Mouse (Mus musculus) liver, postnatal 0 days (tissue): ENCODE measurements at regions not wholly inside any gene's neighbourhood (a gene's known extent, or its start where the extent isn't known, plus 50 kb on each side); places are given as distances from the start of the nearest gene placed in this dataset.

Experiments
- ATAC-seq: fragments of 200-750 bp; cut with Nextera tagmentation; 2 replicates; pipeline ENCODE4 v1.8.0; 2017; ENCODE audit warnings: mild to moderate bottlenecking, moderate library complexity
- DNase-seq: peaks from one replicate; pipeline ENCODE4 v3.0.0-alpha.2; 2016
- H3K27ac ChIP-seq: fragments of 300-500 bp; sonication (generic); 2 replicates; pipeline ENCODE4 v1.5.1; 2014; ENCODE audit warnings: antibody characterized with exemption, moderate library complexity, mild to moderate bottlenecking, low read depth
- H3K27me3 ChIP-seq: fragments of 300-500 bp; sonication (generic); 2 replicates; pipeline ENCODE4 v1.6.1; 2014; ENCODE audit warnings: low read length, control low read depth, mixed read lengths; ENCODE audit not compliant: insufficient read depth
- H3K36me3 ChIP-seq: fragments of 300-500 bp; sonication (generic); replicated peaks from 2 replicates; pipeline ENCODE4 v1.6.1; 2014; ENCODE audit warnings: mild to moderate bottlenecking, control low read depth, low read length, moderate library complexity, mixed read lengths; ENCODE audit not compliant: insufficient read depth
- H3K4me1 ChIP-seq: fragments of 300-500 bp; sonication (generic); 2 replicates; pipeline ENCODE4 v1.6.1; 2014; ENCODE audit warnings: antibody characterized with exemption, mild to moderate bottlenecking, control low read depth; ENCODE audit not compliant: insufficient read depth
- H3K4me2 ChIP-seq: fragments of 300-500 bp; sonication (generic); 2 replicates; pipeline ENCODE4 v1.6.1; 2014; ENCODE audit warnings: low read depth, mild to moderate bottlenecking, low read length, moderate library complexity, mixed read lengths
- H3K4me3 ChIP-seq: fragments of 300-500 bp; sonication (generic); 2 replicates; pipeline ENCODE4 v1.5.1; 2014; ENCODE audit warnings: low read depth, low read length
- H3K9ac ChIP-seq: fragments of 300-500 bp; sonication (generic); replicated peaks from 2 replicates; pipeline ENCODE4 v1.6.1; 2014; ENCODE audit warnings: mild to moderate bottlenecking, moderate library complexity
- H3K9me3 ChIP-seq: fragments of 300-500 bp; sonication (generic); 2 replicates; pipeline ENCODE4 v1.6.1; 2016; ENCODE audit warnings: mild to moderate bottlenecking, control low read depth, low read length, mixed read lengths
- CTCF ChIP-seq: sonication (generic); IDR thresholded peaks from 2 replicates; pipeline ENCODE4 v1.5.1; 2016; ENCODE audit warnings: antibody characterized with exemption, low read depth
- EP300 ChIP-seq: IDR thresholded peaks from 2 replicates; pipeline ENCODE4 v1.6.1; 2016; ENCODE audit warnings: antibody characterized with exemption, low read depth, mild to moderate bottlenecking
- WGBS: fragments of 180-500 bp; shearing (Covaris S2); extraction: QIAGEN DNeasy Blood & Tissue Kit; methylation state at CpG from one replicate; pipeline ENCODE4 v1.1.7; 2014; ENCODE audit not compliant: insufficient replicate concordance; 5-methylcytosine and 5-hydroxymethylcytosine counted together

GRCm38 (mm10) chr3:151003524-151003923 is 434.2 kb upstream of the Adgrl4 start:
- no peak overlapping the region for H3K4me2 ChIP-seq
- WGBS = 76% methylated on average over 3 of the region's 3 CpGs
- no peaks in the 10 kb centered on the region for H3K9me3 ChIP-seq
- no peak overlapping the region for H3K4me3 ChIP-seq
- DNase-seq (no peak), ATAC-seq (no peak)
- H3K4me1 ChIP-seq = no peaks in the 10 kb centered on the region
- TF ChIP-seq CTCF (no peak), EP300 (no peak)
- no peak overlapping the region for H3K9ac ChIP-seq
- no peaks in the 10 kb centered on the region for H3K36me3 ChIP-seq
- H3K27ac ChIP-seq = no peak overlapping the region
- no peaks in the 10 kb centered on the region for H3K27me3 ChIP-seq

- TF ChIP-seq CTCF (no peak), EP300 (no peak)
- no peak overlapping the region for H3K4me2 ChIP-seq
These were observed 433.7 kb upstream of the Adgrl4 start for GRCm38 (mm10) chr3:151003990-151004389.

DNA sequence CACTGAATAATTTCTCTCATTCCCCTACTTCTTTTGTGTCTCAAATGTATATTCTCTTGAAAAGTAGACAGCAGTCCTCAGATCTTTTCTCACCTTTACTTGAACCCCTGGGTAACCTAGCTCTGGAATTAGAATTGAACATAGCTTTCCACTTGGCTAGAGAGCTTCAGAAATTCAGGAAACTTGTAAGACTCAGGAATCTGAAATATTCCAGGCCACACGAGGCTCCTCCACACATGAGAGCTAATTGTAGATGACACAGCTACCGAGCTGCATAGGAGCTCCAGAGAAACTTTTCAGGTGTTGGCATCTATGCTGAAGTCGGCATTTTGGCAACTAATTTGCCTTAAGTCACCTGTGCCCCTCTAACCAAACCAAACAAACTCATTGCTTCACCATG is 417.7 kb upstream of the Adgrl4 start:
- TF ChIP-seq EP300 (no peak), CTCF (no peak)

More at GRCm38 (mm10) chr3:151003990-151004389, 433.7 kb upstream of the Adgrl4 start:
- Histone ChIP-seq H3K36me3 (no peaks in the 10 kb centered on the region), H3K4me1 (no peaks in the 10 kb centered on the region), H3K4me3 (no peak overlapping the region), H3K9me3 (no peaks in the 10 kb centered on the region), H3K27me3 (no peaks in the 10 kb centered on the region), H3K9ac (no peak overlapping the region), H3K27ac (no peak overlapping the region)
- ATAC-seq (no peak), DNase-seq (no peak)
- 72% methylated on average over 6 of the region's 6 CpGs for WGBS

DNA sequence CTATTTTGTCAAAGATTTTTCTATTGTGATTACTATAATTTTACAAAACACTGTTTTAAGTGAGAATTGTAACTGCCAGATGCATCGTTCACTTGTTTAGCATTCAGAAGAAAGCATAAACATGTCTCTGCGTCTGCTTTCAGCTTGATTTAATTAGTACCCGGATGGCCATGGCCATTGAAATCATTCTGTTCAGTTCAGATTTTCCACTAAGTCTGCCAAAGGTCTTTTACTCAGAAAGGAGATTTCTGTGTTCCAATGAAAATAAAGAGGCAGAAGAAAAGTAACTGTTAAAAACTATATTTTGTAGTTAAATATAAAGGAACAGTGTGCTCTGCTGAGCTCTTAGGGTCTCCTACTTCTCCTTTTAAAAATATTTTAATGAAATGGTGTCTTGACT is 380.2 kb upstream of the Adgrl4 start:
- Histone ChIP-seq H3K27ac (no peak overlapping the region), H3K9ac (no peak overlapping the region), H3K27me3 (no peaks in the 10 kb centered on the region), H3K36me3 (no peaks in the 10 kb centered on the region), H3K4me3 (no peak overlapping the region), H3K4me1 (no peaks in the 10 kb centered on the region), H3K4me2 (no peak overlapping the region), H3K9me3 (no peaks in the 10 kb centered on the region)
- DNase-seq = no peak
- WGBS = 87% methylated on average over 3 of the region's 3 CpGs
- no peak for TF ChIP-seq EP300
- TF ChIP-seq CTCF = no peak
- ATAC-seq = no peak

More for the DNA sequence above, 417.7 kb upstream of the Adgrl4 start:
- 64% methylated on average over 3 of the region's 3 CpGs for WGBS
- Histone ChIP-seq H3K27ac (no peak overlapping the region), H3K4me3 (no peak overlapping the region), H3K4me1 (no peaks in the 10 kb centered on the region), H3K9me3 (no peaks in the 10 kb centered on the region), H3K9ac (no peak overlapping the region), H3K27me3 (no peaks in the 10 kb centered on the region), H3K36me3 (no peaks in the 10 kb centered on the region), H3K4me2 (no peak overlapping the region)
- DNase-seq (no peak), ATAC-seq (no peak)

DNA sequence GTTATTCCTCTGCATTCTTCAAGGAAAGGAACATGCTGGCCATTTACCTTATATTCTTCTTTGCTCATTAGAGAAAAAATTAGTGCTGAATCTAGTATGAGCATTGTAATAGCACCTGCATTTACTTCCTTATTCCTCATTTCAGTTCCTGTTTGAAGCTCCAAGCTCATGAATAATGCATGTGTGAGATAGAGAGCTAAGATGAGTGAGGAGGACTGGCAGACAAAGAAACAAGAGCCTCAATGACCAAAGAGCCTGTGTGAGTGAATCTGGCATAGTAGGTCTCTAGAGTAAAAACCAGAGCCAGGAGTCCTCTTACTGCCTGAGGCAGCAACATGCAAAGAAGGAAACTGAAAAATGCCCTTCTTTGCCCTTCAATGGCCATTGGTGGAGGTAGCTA is 365.4 kb upstream of the Adgrl4 start:
- H3K36me3 ChIP-seq = no peaks in the 10 kb centered on the region
- ATAC-seq (no peak), DNase-seq (no peak)
- H3K4me3 ChIP-seq = no peak overlapping the region
- no peak for TF ChIP-seq CTCF
- H3K4me2 ChIP-seq = no peak overlapping the region
- H3K27ac ChIP-seq = no peak overlapping the region
- H3K27me3 ChIP-seq = no peaks in the 10 kb centered on the region
- no peaks in the 10 kb centered on the region for H3K9me3 ChIP-seq
- no peak overlapping the region for H3K9ac ChIP-seq
- H3K4me1 ChIP-seq = no peaks in the 10 kb centered on the region

- H3K9ac ChIP-seq = no peak overlapping the region
- no peaks in the 10 kb centered on the region for H3K36me3 ChIP-seq
- no peaks in the 10 kb centered on the region for H3K27me3 ChIP-seq
- H3K4me1 ChIP-seq = no peaks in the 10 kb centered on the region
- TF ChIP-seq EP300 (no peak), CTCF (no peak)
- DNase-seq (no peak), ATAC-seq (no peak)
- no peak overlapping the region for H3K4me2 ChIP-seq
- no peak overlapping the region for H3K27ac ChIP-seq
- no peaks in the 10 kb centered on the region for H3K9me3 ChIP-seq
- 62% methylated on average over 3 of the region's 3 CpGs for WGBS
- H3K4me3 ChIP-seq = no peak overlapping the region
These were observed 320.9 kb upstream of the Adgrl4 start for GRCm38 (mm10) chr3:151116831-151117230.

GRCm38 (mm10) chr3:151117583-151118041 is 320.1 kb upstream of the Adgrl4 start:
- Histone ChIP-seq H3K4me2 (no peak overlapping the region), H3K36me3 (no peaks in the 10 kb centered on the region), H3K27ac (no peak overlapping the region), H3K9ac (no peak overlapping the region), H3K9me3 (no peaks in the 10 kb centered on the region), H3K4me3 (no peak overlapping the region), H3K27me3 (no peaks in the 10 kb centered on the region), H3K4me1 (no peaks in the 10 kb centered on the region)
- WGBS = 74% methylated on average over 3 of the region's 3 CpGs
- ATAC-seq (no peak), DNase-seq (no peak)
- TF ChIP-seq CTCF (no peak), EP300 (no peak)
